Mouse (Mus musculus) activated CD4-positive, CD25-positive, alpha-beta regulatory T cell, adult 4 months (primary cell): ENCODE results near the gene Btc. TPM values are rescaled to one million over a fixed set of nuclear protein-coding genes. Genes with fewer than 3 reads are reported as not detected.

Experiments
- ATAC-seq: one replicate; pipeline ENCODE4 v1.8.0; 2017
- polyA plus RNA-seq, 2 experiments: library from polyadenylated mRNA; unstranded; fragments of 100-300 nt; shearing (Covaris generic); gene quantifications; one replicate each; pipeline ENCODE4 v1.2.1; 2017

The Btc gene
- polyA plus RNA-seq, 2 experiments from 2014 or later: 0.12 TPM; not detected in 1

DNA sequence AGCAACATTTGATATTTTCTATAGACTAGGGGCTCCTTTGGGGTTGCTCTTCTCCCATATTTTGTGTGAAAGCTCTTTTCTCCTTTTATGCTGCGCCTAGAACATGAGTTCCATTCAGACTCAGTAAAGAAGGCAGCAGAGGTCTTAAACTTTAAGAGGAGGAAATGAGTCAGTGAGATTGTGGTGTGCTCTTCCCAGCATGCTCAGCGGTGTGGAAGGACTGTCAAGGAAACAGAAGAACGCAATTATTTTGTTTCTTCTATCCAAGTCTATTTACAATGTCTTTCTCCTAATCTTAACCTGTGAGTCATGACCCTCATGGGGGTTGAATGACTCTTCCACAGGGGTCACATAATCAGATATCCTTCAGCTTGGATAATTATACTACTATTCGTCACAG lies 82.4 kb downstream of the Btc start:
- no peak for ATAC-seq

DNA sequence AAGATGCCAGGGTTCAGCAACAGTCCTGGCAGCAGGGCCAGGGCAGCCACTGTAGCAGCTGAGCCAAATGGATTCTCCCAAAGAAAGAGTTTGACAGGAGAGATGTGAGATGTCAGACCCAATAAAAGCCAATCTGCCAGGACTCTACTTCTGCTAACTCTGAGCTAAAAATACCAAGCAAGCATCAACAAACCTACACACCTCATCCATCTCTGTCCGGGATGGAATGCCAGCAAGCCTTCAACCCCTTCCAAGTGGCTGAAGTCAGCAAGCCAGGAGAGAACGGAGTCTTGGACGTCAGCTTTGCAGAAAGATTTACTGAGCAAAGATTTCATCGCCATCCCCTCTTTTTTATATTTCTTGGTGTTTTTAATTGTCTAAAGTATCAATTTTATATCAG lies 88.8 kb downstream of the Btc start:
- no peak for ATAC-seq

DNA sequence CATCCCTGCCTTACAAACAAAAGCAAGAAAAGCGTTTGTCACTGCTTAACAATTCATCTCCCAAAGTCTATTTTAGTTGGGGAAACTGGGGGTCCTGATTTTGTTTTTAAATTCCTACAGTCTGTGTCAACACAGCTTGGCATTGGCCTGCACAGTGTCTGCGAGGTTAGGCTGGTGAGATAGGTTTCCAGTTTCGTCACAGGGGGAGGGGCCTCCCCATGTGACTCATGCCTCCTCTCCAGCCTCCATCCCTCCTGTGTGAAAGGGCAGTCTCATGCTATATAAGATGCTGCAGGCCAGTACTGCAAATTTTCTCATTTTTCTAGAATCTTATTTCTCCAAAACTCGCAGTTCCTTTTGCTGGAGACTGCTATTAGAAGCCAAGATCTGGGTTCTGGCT lies 91.0 kb downstream of the Btc start:
- no peak for ATAC-seq

DNA sequence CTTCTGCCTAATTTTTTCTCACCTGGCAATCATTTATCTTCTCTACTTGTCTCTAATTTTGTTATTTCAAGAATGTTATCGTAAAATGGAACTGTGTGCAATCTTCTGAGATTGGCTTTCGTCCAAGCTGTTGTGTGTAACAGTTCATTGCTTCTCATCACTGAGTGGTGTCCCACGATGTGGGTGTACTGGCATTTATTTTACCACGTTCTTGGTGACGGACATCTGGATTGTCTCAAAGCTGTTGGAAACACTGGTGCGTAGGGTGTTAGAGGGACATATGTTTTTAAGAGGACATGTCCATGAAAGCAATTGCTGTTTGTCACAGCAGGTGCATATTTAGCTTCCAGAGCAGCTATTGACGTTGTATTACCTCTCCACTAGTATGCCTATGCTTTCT lies 94.2 kb downstream of the Btc start:
- no peak for ATAC-seq

DNA sequence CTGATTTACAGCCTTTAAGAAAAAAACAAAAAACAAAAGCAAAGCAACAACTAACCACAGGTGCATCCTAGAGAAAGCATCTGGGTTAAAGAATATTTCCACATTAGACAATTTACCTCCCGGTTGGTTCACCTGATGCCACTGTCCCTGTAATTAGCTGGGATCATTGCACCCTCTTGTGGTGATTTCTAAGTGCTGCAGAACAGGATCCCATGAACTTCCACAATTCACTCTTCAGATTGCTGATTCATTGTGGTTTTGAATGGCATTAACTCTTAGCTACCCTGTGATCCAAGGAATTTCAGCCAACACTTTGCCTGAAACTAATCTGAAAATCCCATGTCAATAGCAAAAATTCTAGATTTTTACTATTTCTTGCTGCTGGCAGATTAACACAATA lies 94.9 kb downstream of the Btc start:
- ATAC-seq: no peak

Other genes starting within 250 kb of the Btc start
- gene Parm1, start 114.6 kb upstream of the Btc start, polyA plus RNA-seq: not detected